Mouse (Mus musculus) cerebellum, adult 2 months (tissue): ENCODE measurements around the gene Aox4. TPM values are rescaled to one million over a fixed set of nuclear protein-coding genes. Genes with fewer than 3 reads are reported as not detected.
A peak's percentile ranks its signal among the peaks of the same experiment; 100 is the strongest.

Experiments used
- DNase-seq, 2 experiments: peaks; one replicate each; pipeline ENCODE4 v3.0.0; 2021
- H3K27ac ChIP-seq: fragments of 200-500 bp; 2 replicates; pipeline ENCODE4 v1.5.1; 2012; ENCODE audit warnings: low read length, control low read depth, inconsistent platforms; ENCODE audit not compliant: insufficient read depth
- H3K27me3 ChIP-seq: fragments of 200-500 bp; 2 replicates; pipeline ENCODE4 v1.6.1; 2012; ENCODE audit warnings: inconsistent platforms, mild to moderate bottlenecking, low read length, moderate library complexity; ENCODE audit not compliant: control insufficient read depth, insufficient read depth
- H3K4me1 ChIP-seq: fragments of 200-500 bp; 2 replicates; pipeline ENCODE4 v1.6.1; 2011; ENCODE audit warnings: low read length; ENCODE audit not compliant: control insufficient read depth, insufficient read depth
- H3K4me3 ChIP-seq: fragments of 200-500 bp; replicated peaks from 2 replicates; pipeline ENCODE3; 2011; ENCODE audit warnings: mild to moderate bottlenecking, low read depth, low read length, control low read depth; ENCODE audit not compliant: insufficient read depth
- CTCF ChIP-seq: fragments of 200-500 bp; IDR thresholded peaks from 2 replicates; pipeline ENCODE4 v1.5.1; 2011; ENCODE audit warnings: low read depth, mild to moderate bottlenecking, control low read depth, low read length, moderate library complexity, borderline replicate concordance; ENCODE audit not compliant: insufficient read depth
- POLR2A ChIP-seq: fragments of 200-500 bp; IDR thresholded peaks from 2 replicates; pipeline ENCODE4 v1.6.1; 2011; ENCODE audit warnings: low read length, control low read depth, borderline replicate concordance; ENCODE audit not compliant: insufficient read depth
- WGBS: fragments of 180-500 bp; shearing (Covaris S2); methylation state at CpG from one replicate; pipeline ENCODE4 v1.1.7; 2018; 5-methylcytosine and 5-hydroxymethylcytosine counted together
- polyA plus RNA-seq: library from polyadenylated mRNA; depleted of rRNA; stranded (reverse); fragments of >200 nt; gene quantifications from 2 replicates; pipeline ENCODE4 v1.2.3, GENCODE M21; 2012; rRNA removed

Aox4 gene
- 0.33 and 0.89 TPM in 2 replicates for polyA plus RNA-seq

GRCm38 (mm10) chr1:58210203-58210602, at the start of gene Aox4:
Gene Aox4, plus strand, starts transcription at chr1:58210397.
- no peak within 1 kb of the TSS for H3K4me3 ChIP-seq

GRCm38 (mm10) chr1:58169893-58170292, 40.3 kb upstream of the Aox4 start:
- TF ChIP-seq POLR2A (no peak), CTCF (no peak)
- Histone ChIP-seq H3K27ac (no peak overlapping the region), H3K27me3 (no peaks in the 10 kb centered on the region), H3K4me1 (no peaks in the 10 kb centered on the region), H3K4me3 (no peak overlapping the region)
- DNase-seq: no peak
- 81% methylated on average over 6 of the region's 6 CpGs for WGBS

More at GRCm38 (mm10) chr1:58210203-58210602, at the start of gene Aox4:
- H3K27ac ChIP-seq: no peak within 1 kb of the TSS
- DNase-seq: peak in 1 of 2 experiments; percentile 2
- H3K27me3 ChIP-seq: no peaks in the 10 kb centered on the region; the same call in 1 of the 2 replicates
- H3K4me1 ChIP-seq: no peaks in the 10 kb centered on the region
- no peak for TF ChIP-seq POLR2A
- no peak for TF ChIP-seq CTCF
- 58% methylated on average over 17 of the region's 17 CpGs for WGBS

- Histone ChIP-seq H3K27ac (no peak overlapping the region), H3K27me3 (no peaks in the 10 kb centered on the region), H3K4me1 (no peaks in the 10 kb centered on the region), H3K4me3 (no peak overlapping the region)
- 44% methylated on average over 5 of the region's 5 CpGs for WGBS
- no peak for TF ChIP-seq POLR2A
- TF ChIP-seq CTCF: no peak
- DNase-seq: no peak
These were observed 21.6 kb upstream of the Aox4 start for GRCm38 (mm10) chr1:58188514-58189175.

- Histone ChIP-seq H3K4me3 (no peak overlapping the region), H3K4me1 (no peaks in the 10 kb centered on the region; the same call in 1 of the 2 replicates), H3K27me3 (no peaks in the 10 kb centered on the region), H3K27ac (no peak overlapping the region)
- 86% methylated on average over 12 of the region's 12 CpGs for WGBS
- DNase-seq: no peak
- no peak for TF ChIP-seq POLR2A
These were observed 15.9 kb upstream of the Aox4 start for GRCm38 (mm10) chr1:58194317-58194716.

- TF ChIP-seq CTCF (no peak), POLR2A (no peak)
These were observed 15.2 kb upstream of the Aox4 start for GRCm38 (mm10) chr1:58194988-58195387.

GRCm38 (mm10) chr1:58195541-58195940, 14.7 kb upstream of the Aox4 start:
- Histone ChIP-seq H3K27ac (no peak overlapping the region), H3K4me1 (no peaks in the 10 kb centered on the region; the same call in 1 of the 2 replicates), H3K4me3 (no peak overlapping the region), H3K27me3 (no peaks in the 10 kb centered on the region)
- 27% methylated on average over 10 of the region's 10 CpGs for WGBS
- no peak for DNase-seq
- no peak for TF ChIP-seq POLR2A
- no peak for TF ChIP-seq CTCF

More at GRCm38 (mm10) chr1:58194988-58195387, 15.2 kb upstream of the Aox4 start:
- H3K27me3 ChIP-seq: no peaks in the 10 kb centered on the region
- WGBS: 87% methylated on average over 3 of the region's 3 CpGs
- no peak overlapping the region for H3K4me3 ChIP-seq
- no peak overlapping the region for H3K27ac ChIP-seq
- no peaks in the 10 kb centered on the region; the same call in 1 of the 2 replicates for H3K4me1 ChIP-seq
- no peak for DNase-seq

- no peak for DNase-seq
- Histone ChIP-seq H3K27ac (no peak overlapping the region), H3K4me3 (no peak overlapping the region), H3K27me3 (no peaks in the 10 kb centered on the region), H3K4me1 (no peaks in the 10 kb centered on the region; the same call in 1 of the 2 replicates)
- TF ChIP-seq CTCF (no peak), POLR2A (no peak)
- WGBS: 18% methylated on average over 9 of the region's 9 CpGs
These were observed 13.2 kb upstream of the Aox4 start for GRCm38 (mm10) chr1:58197023-58197422.

GRCm38 (mm10) chr1:58198386-58198785, 11.8 kb upstream of the Aox4 start:
- no peak for DNase-seq
- Histone ChIP-seq H3K4me1 (no peaks in the 10 kb centered on the region; the same call in 1 of the 2 replicates), H3K4me3 (no peak overlapping the region), H3K27ac (no peak overlapping the region), H3K27me3 (no peaks in the 10 kb centered on the region)
- TF ChIP-seq CTCF (no peak), POLR2A (no peak)
- WGBS: 84% methylated on average over 4 of the region's 4 CpGs
